Mouse (Mus musculus) G1E (cell line): ENCODE data around the gene Cep295nl. TPM values are rescaled to one million over a fixed set of nuclear protein-coding genes. Genes with fewer than 3 reads are reported as not detected.

ENCODE experiments used
- ATAC-seq: 2 replicates; pipeline ENCODE4 v1.8.0; 2016; ENCODE audit warnings: mild to moderate bottlenecking; ENCODE audit not compliant: insufficient number of reproducible peaks, poor library complexity, low FRiP score, severe bottlenecking; ENCODE audit errors: extremely low read depth
- DNase-seq: peaks from one replicate; pipeline ENCODE4 v3.0.0; 2012; ENCODE audit warnings: low spot score
- H3K27me3 ChIP-seq: 2 replicates; pipeline ENCODE4 v1.6.1; 2012; ENCODE audit warnings: mild to moderate bottlenecking, low read length, inconsistent platforms; ENCODE audit not compliant: insufficient read depth
- H3K36me3 ChIP-seq: replicated peaks from 2 replicates; pipeline ENCODE3; 2012; ENCODE audit warnings: mild to moderate bottlenecking, inconsistent platforms
- H3K4me1 ChIP-seq: 2 replicates; pipeline ENCODE4 v1.6.1; 2012; ENCODE audit warnings: low read depth, low read length, inconsistent platforms, mixed read lengths; ENCODE audit not compliant: insufficient read depth
- H3K4me3 ChIP-seq: 2 replicates; pipeline ENCODE4 v1.5.1; 2012; ENCODE audit warnings: low read depth, mild to moderate bottlenecking, inconsistent platforms, low read length, moderate library complexity, mixed read lengths
- H3K9me3 ChIP-seq: replicated peaks from 2 replicates; pipeline ENCODE4 v1.6.1; 2012; ENCODE audit warnings: inconsistent platforms
- CTCF ChIP-seq: IDR thresholded peaks from 2 replicates; pipeline ENCODE4 v1.5.1; 2012; ENCODE audit warnings: low read depth, low read length, inconsistent platforms, mixed read lengths
- GATA1 ChIP-seq: IDR thresholded peaks from 2 replicates; pipeline ENCODE4 v1.6.1; 2012; ENCODE audit warnings: borderline replicate concordance, low read length, inconsistent platforms, mixed read lengths
- GATA2 ChIP-seq: IDR thresholded peaks from 2 replicates; pipeline ENCODE4 v1.6.1; 2012; ENCODE audit warnings: low read depth, low read length, inconsistent platforms, borderline replicate concordance
- POLR2AphosphoS5 ChIP-seq: IDR thresholded peaks from 2 replicates; pipeline ENCODE4 v1.6.1; 2012; ENCODE audit warnings: low read depth, low read length, inconsistent platforms; ENCODE audit not compliant: insufficient replicate concordance
- TAL1 ChIP-seq: conservative IDR thresholded peaks from 2 replicates; pipeline ENCODE4 v1.6.1; 2012; ENCODE audit warnings: low read depth, low read length, inconsistent platforms, mixed read lengths
- polyA plus RNA-seq: library from polyadenylated mRNA; stranded (reverse); fragments of >175 nt; gene quantifications from 2 replicates; pipeline ENCODE4 v1.2.3, GENCODE M21; 2012
- total RNA-seq, 2 experiments: library from RNA; stranded (forward) in 1 of 2; stranded (reverse) in 1 of 2; fragments of 200-1000 nt in 1 of 2; fragments of >200 nt in 1 of 2; fragmentation: Nextera tagmentation in 1 of 2; gene quantifications; 2 replicates each; pipeline ENCODE4 v1.2.3; 2014 to 2017

Gene Cep295nl
- total and polyA plus RNA-seq, 3 experiments = 0.11 TPM; not detected in 2

DNA sequence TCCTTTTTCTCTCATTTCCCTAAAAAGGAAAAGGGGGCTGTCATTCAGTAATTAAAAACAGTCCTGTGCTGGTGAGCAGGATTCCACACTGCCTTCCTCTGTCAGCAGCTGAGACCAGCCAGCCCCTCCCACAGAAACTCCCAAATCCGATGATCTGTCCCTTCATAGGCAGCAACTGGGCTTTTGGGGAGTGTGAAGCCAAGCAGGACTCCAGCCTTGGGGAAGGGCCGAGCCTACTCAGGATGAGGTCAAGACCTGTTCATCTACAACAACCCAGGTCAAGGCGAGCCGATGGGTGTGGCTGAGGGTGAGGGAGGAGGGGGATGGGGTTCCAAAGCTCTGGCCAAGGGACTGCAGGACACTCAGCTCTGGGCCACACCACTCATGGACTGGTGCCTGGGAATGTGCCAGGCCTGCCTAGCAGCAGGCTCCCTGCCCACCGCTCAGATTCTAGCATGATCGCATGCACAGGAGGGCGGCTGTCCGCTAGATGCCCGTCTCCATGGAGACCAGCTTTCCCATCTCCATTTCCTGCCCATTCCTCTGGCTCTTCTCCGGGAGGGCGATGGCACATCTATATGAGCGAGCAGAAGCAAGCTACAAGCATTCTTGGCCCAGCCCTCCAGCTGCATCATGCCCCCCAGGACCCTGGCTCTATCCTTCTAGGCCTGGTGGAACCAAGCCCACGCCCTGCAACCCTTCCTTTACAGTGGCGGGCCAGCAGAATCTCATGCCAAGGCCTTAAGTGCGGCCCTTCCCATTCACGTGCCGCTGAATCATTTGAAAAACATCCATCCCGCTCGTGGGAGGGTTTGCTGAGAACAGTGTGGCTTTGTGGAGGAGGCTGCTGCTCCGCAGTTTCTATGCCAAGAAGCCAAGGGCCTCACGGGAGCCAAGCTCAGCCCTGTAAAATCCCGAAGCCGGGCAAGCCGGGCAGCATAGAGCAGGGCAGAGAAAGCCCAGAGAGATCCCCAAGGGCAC lies 15.0 kb downstream of the Cep295nl start:
- Histone ChIP-seq H3K9me3 (no peaks in the 10 kb centered on the region), H3K4me3 (no peak overlapping the region), H3K4me1 (no peaks in the 10 kb centered on the region), H3K27me3 (peaks cover 3% of the 10 kb centered on the region), H3K36me3 (no peaks in the 10 kb centered on the region)
- ATAC-seq (no peak), DNase-seq (no peak)
- TF ChIP-seq GATA1 = no peak
- no peak for TF ChIP-seq POLR2AphosphoS5
- TF ChIP-seq CTCF = no peak

DNA sequence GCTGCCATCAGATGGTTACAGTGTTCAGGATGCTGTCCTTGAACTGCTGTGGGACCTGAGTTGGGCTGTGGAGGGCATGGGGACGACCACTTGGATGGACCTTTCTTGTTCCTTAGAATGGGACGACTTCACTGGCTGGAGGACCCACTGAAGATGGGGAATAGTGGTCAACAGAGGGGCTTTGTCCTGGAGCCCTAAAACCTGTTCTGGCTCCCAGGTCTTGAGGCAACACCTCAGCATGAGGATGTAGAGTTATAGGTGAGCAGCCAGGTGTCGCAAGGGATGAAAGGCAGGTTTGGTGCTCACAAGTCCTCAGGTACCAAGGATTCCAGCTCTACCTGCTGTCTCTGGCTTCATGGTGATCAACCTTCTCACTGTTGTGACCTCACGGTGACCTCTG lies 15.8 kb downstream of the Cep295nl start:
- Histone ChIP-seq H3K27me3 (peaks cover 8% of the 10 kb centered on the region), H3K4me1 (no peaks in the 10 kb centered on the region), H3K9me3 (no peaks in the 10 kb centered on the region), H3K4me3 (no peak overlapping the region), H3K36me3 (no peaks in the 10 kb centered on the region)
- ATAC-seq = no peak
- no peak for TF ChIP-seq GATA2
- no peak for TF ChIP-seq POLR2AphosphoS5
- no peak for TF ChIP-seq TAL1
- no peak for TF ChIP-seq GATA1
- TF ChIP-seq CTCF = no peak
- no peak for DNase-seq

DNA sequence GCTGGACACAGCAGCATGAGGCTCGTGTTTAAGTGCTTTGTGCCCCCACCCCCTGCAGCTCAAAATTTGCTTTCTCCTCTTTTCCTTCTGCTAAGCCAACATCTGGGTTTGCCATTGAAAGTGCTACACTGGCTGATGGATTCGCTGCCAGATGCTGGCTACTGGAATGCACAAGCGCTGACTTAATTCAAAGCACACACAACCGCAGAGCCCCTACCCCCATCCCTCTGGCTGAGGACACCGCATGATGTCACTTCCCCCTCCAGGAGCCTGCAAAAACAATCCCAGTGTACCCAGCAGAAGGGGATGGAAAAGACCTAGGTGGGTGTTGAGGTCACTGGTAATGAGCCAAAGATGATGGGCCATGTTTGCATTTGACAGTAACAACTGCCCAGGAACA lies 17.8 kb downstream of the Cep295nl start:
- TF ChIP-seq GATA1 (no peak), POLR2AphosphoS5 (no peak), TAL1 (no peak), CTCF (no peak), GATA2 (no peak)
- Histone ChIP-seq H3K4me1 (no peaks in the 10 kb centered on the region), H3K4me3 (no peak overlapping the region), H3K27me3 (peaks cover 11% of the 10 kb centered on the region), H3K36me3 (no peaks in the 10 kb centered on the region), H3K9me3 (no peaks in the 10 kb centered on the region)
- ATAC-seq (no peak), DNase-seq (no peak)

DNA sequence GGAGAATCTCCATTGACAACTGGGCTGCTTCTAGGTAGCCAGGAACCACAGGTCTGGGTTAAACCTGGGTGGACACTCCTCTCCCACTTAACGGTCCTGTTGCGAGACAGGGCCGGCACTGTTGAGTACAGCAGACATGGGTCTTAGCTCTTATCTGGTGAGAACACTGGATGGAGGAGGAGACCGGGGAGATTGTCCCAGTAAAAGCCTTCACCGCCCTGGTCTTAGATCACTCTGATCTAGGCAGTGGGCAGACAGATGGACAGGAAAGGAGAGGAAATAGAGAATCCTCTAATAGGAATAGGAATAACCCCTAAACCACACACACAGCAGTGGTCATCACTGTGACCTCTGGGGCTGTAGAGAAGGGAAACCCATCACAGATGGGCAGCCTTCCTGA lies 18.3 kb downstream of the Cep295nl start:
- no peak for ATAC-seq
- no peak overlapping the region for H3K4me3 ChIP-seq
- DNase-seq = no peak
- TF ChIP-seq TAL1 (no peak), CTCF (no peak), GATA1 (no peak), POLR2AphosphoS5 (no peak), GATA2 (no peak)
- no peaks in the 10 kb centered on the region for H3K9me3 ChIP-seq
- no peaks in the 10 kb centered on the region for H3K4me1 ChIP-seq
- no peaks in the 10 kb centered on the region for H3K36me3 ChIP-seq
- peaks cover 11% of the 10 kb centered on the region for H3K27me3 ChIP-seq

DNA sequence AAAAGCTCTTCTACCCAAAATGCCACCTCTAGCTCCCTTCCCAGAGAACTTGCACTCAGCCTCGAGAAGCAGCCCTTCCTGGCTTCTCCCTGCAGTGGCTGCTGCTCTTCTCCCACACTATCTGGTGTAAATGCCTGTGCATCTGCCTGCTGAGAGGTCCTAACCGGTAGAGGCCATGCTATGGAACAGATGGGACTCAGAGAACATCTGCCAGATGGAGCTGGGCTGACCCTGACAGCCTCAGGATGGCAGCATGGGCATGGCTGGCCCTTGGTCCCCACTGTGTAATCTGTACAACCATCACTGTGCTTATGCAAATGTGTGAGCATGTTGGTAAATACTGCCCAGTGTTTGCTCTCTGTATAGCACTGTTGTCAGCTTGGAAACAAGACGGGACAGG lies 19.7 kb downstream of the Cep295nl start:
- Histone ChIP-seq H3K27me3 (peaks cover 11% of the 10 kb centered on the region), H3K36me3 (no peaks in the 10 kb centered on the region), H3K4me3 (no peak overlapping the region), H3K4me1 (no peaks in the 10 kb centered on the region), H3K9me3 (no peaks in the 10 kb centered on the region)
- DNase-seq (no peak), ATAC-seq (no peak)
- TF ChIP-seq POLR2AphosphoS5 = no peak
- no peak for TF ChIP-seq TAL1
- no peak for TF ChIP-seq GATA1
- no peak for TF ChIP-seq CTCF
- no peak for TF ChIP-seq GATA2

DNA sequence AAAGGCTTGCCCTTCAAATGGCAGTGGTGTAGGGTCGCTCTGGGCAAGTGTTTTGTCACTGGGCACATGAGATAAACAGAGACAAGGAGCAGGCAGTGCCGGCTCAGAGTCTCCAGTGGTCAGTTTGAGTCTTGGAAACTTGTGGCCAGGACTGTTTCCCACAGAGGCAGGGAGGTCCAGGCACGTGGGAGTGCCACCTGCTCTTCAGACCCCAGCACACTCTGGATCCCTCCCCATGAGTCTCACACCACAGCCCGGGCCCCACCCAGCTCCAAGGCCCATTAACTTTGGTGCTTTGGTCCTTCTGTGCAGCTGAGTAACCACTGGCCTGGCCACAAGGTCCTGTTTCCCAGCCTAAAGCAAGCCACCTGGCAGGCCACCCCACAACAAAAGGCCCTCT lies 20.3 kb downstream of the Cep295nl start:
- no peak for DNase-seq
- Histone ChIP-seq H3K27me3 (peaks cover 11% of the 10 kb centered on the region), H3K4me1 (no peaks in the 10 kb centered on the region), H3K36me3 (no peaks in the 10 kb centered on the region), H3K4me3 (no peak overlapping the region), H3K9me3 (no peaks in the 10 kb centered on the region)
- no peak for ATAC-seq
- TF ChIP-seq GATA1 = no peak
- no peak for TF ChIP-seq CTCF
- TF ChIP-seq GATA2 = no peak
- TF ChIP-seq POLR2AphosphoS5 = no peak
- TF ChIP-seq TAL1 = no peak

DNA sequence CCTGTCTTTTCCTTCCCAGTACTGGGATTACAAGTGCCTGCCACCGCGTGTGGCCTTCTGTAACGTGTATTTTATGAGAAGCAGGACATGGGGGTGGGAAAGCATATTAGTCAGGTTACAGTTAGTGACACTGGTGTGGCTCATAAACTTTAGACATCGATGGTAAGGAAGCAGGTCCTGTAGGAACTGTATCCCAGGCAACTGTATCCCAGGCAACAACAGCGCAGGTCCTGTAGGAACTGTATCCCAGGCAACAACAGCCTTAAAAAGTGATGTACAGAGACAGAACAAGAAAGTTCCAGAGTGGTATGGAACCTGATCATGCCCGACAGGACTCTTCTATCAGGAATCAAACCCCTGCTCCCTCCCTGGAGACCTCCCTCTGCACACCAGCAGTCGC lies 20.8 kb downstream of the Cep295nl start:
- no peaks in the 10 kb centered on the region for H3K36me3 ChIP-seq
- no peaks in the 10 kb centered on the region for H3K9me3 ChIP-seq
- TF ChIP-seq GATA2 = no peak
- TF ChIP-seq POLR2AphosphoS5 = no peak
- TF ChIP-seq TAL1 = no peak
- no peak for TF ChIP-seq CTCF
- TF ChIP-seq GATA1 = no peak
- no peak overlapping the region for H3K4me3 ChIP-seq
- no peaks in the 10 kb centered on the region for H3K4me1 ChIP-seq
- DNase-seq (no peak), ATAC-seq (no peak)
- H3K27me3 ChIP-seq = peaks cover 11% of the 10 kb centered on the region
